Mouse (Mus musculus): ENCODE measurements around the gene Arid3a.

The Arid3a gene

GRCm38 (mm10) chr10:79977324-79977723 lies 50.5 kb downstream of the Arid3a start:
- DNase-seq (ENCODE audit: low spot score), result no peak

GRCm38 (mm10) chr10:79978061-79978460 lies 51.2 kb downstream of the Arid3a start:
- DNase-seq (ENCODE audit: low spot score), result no peak

- no peak for DNase-seq (ENCODE audit: low spot score)
These were observed 52.7 kb downstream of the Arid3a start for GRCm38 (mm10) chr10:79979401-79980155.

- no peak for DNase-seq (ENCODE audit: low spot score)
These were observed 56.4 kb downstream of the Arid3a start for GRCm38 (mm10) chr10:79983205-79983604.

- peak; percentile 80 for DNase-seq (ENCODE audit: low spot score)
These were observed 56.8 kb downstream of the Arid3a start for GRCm38 (mm10) chr10:79983670-79984069.

GRCm38 (mm10) chr10:79984195-79984816 lies 57.5 kb downstream of the Arid3a start, which contains the start of gene Tmem259:
Gene Tmem259 (minus strand): TSS chr10:79984330.
- peak; percentile 87 for DNase-seq (ENCODE audit: low spot score)

- peak; percentile 99 for DNase-seq (ENCODE audit: low spot score)
These were observed 58.0 kb downstream of the Arid3a start for GRCm38 (mm10) chr10:79984871-79985270.

- DNase-seq (ENCODE audit: low spot score), result peak; percentile 75
These were observed 58.7 kb downstream of the Arid3a start for GRCm38 (mm10) chr10:79985334-79986231.

- DNase-seq (ENCODE audit: low spot score), result no peak
These were observed 59.5 kb downstream of the Arid3a start for GRCm38 (mm10) chr10:79986232-79986878.

- DNase-seq (ENCODE audit: low spot score), result peak; percentile 91
These were observed 60.1 kb downstream of the Arid3a start for GRCm38 (mm10) chr10:79986963-79987362.

GRCm38 (mm10) chr10:79987771-79988505 lies 61.1 kb downstream of the Arid3a start:
- no peak for DNase-seq (ENCODE audit: low spot score)

GRCm38 (mm10) chr10:79988506-79989271 lies 61.8 kb downstream of the Arid3a start, which contains the start of gene Cnn2:
Gene Cnn2 (plus strand): TSS chr10:79988584.
- DNase-seq (ENCODE audit: low spot score), result no peak

- DNase-seq (ENCODE audit: low spot score), result no peak
These were observed 62.5 kb downstream of the Arid3a start for GRCm38 (mm10) chr10:79989272-79989786.

- no peak for DNase-seq (ENCODE audit: low spot score)
These were observed 63.0 kb downstream of the Arid3a start for GRCm38 (mm10) chr10:79989870-79990269.

GRCm38 (mm10) chr10:79991099-79991498 lies 64.3 kb downstream of the Arid3a start:
- no peak for DNase-seq (ENCODE audit: low spot score)

- DNase-seq (ENCODE audit: low spot score), result no peak
These were observed 64.7 kb downstream of the Arid3a start for GRCm38 (mm10) chr10:79991548-79991947.

- DNase-seq (ENCODE audit: low spot score), result no peak
These were observed 67.7 kb downstream of the Arid3a start for GRCm38 (mm10) chr10:79994397-79995115.

GRCm38 (mm10) chr10:79995636-79996035 lies 68.8 kb downstream of the Arid3a start:
- no peak for DNase-seq (ENCODE audit: low spot score)

- peak; percentile 96 for DNase-seq (ENCODE audit: low spot score)
These were observed 69.6 kb downstream of the Arid3a start, which contains the start of gene Abca7 for GRCm38 (mm10) chr10:79996272-79997033. Gene Abca7 (plus strand): TSS chr10:79996494.
